Comparison of ENCODE assay signal across 20 mouse cellular contexts in genomic region chr2:75901869-75902268, GRCm38 (mm10).
"Had no signal": no experiment of that assay in that cellular context is flagged by ENCODE, and none has a peak within 500 bp of the region (broad histone marks: within the 10 kb centered on the region; RNA-seq: fewer than 3 reads in every experiment).

No protein-coding gene starts in this region.

- H3K4me2 ChIP-seq: lung, embryonic 14.5 days; midbrain, embryonic 12.5 days; neural tube, embryonic 13.5 days; neural tube, embryonic 15.5 days had no signal

- H3K4me3 ChIP-seq: megakaryocyte, embryonic 14.5 days; midbrain, embryonic 10.5 days; midbrain, embryonic 12.5 days; myocyte; neural tube, embryonic 13.5 days; neural tube, embryonic 15.5 days had no signal

- H3K27me3 ChIP-seq: megakaryocyte, embryonic 14.5 days; midbrain, embryonic 12.5 days; neural tube, embryonic 13.5 days; neural tube, embryonic 15.5 days had no signal

- H3K4me1 ChIP-seq: midbrain, embryonic 10.5 days; midbrain, embryonic 12.5 days; neural tube, embryonic 13.5 days; neural tube, embryonic 15.5 days had no signal

- H3K27ac ChIP-seq: liver, embryonic 14.5 days; midbrain, embryonic 10.5 days; midbrain, embryonic 12.5 days; neural tube, embryonic 13.5 days; neural tube, embryonic 15.5 days had no signal

- H3K9ac ChIP-seq: liver, embryonic 14.5 days; lung, embryonic 14.5 days; midbrain, embryonic 12.5 days; neural tube, embryonic 13.5 days; neural tube, embryonic 15.5 days had no signal

- DNase-seq: lung, adult 18-20 months; lung, embryonic 14.5 days; lung, postnatal 10 days; lung, postnatal 4 days; midbrain, embryonic 14.5 days; right cerebral cortex, adult 18-20 months; right cerebral cortex, postnatal 25 days; right cerebral cortex, postnatal 4 days; spleen, adult 18-20 months; thymus, adult 18-20 months; thymus, postnatal 14 days; thymus, postnatal 36 days had no signal

- ATAC-seq: midbrain, embryonic 16.5 days had no signal

- H3K9me3 ChIP-seq: neural tube, embryonic 13.5 days had no signal
